Mouse (Mus musculus): Measurements from ENCODE around the gene 4933402E13Rik. TPM values are rescaled to one million over a fixed set of nuclear protein-coding genes. Genes with fewer than 3 reads are reported as not detected.

Gene 4933402E13Rik
- not detected for polyA plus RNA-seq (2021)

DNA sequence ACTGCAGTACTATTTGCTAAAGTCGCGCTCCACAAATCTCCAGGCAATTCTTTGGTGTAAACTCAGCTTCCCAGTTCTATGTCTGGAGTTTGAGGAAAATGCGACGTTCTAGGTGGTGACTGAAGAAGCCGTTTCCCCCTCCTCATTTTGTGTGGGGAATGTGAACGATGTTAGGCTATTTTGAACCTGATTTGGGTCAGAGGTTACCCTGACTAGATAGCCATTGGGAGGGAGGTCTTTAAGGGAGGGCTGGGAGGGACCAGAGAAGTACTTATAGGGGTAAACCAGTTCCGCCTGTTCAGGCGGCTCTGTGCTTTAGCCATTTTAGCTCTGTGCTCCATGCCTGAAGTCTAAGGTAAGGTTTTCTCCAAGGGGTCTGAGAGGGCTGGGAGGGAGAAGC, at the start of gene 4933402E13Rik:
Gene 4933402E13Rik (plus strand): TSS at position 301 of the 400 bp plus-strand sequence.
- DNase-seq (ENCODE audit: low read depth, low spot score) (no peak), ATAC-seq (no peak)
- H3K27me3 ChIP-seq = peaks cover 6% of the 10 kb centered on the region
- in situ Hi-C loops (cut with MboI; ENCODE audit: low pct_unique_long_range_greater_than_20kb) = no loop called here
- no peak for TF ChIP-seq CTCF (IDR thresholded peaks at IDR 0.05)
- POLR2A ChIA-PET = no interaction called here
- CTCF ChIA-PET = interaction anchor here (1.0 kb wide), 1 partner anchor 12 kb away, joined by 3 read pairs; no protein-coding TSS in a partner anchor

Other genes with a start within 250 kb of the 4933402E13Rik start
- gene 4931400O07Rik, start 184.5 kb downstream of the 4933402E13Rik start, polyA plus RNA-seq (2021) = not detected

All from Patski (cell line).